ENCODE assay signal across 26 mouse cellular contexts in the genomic region with DNA sequence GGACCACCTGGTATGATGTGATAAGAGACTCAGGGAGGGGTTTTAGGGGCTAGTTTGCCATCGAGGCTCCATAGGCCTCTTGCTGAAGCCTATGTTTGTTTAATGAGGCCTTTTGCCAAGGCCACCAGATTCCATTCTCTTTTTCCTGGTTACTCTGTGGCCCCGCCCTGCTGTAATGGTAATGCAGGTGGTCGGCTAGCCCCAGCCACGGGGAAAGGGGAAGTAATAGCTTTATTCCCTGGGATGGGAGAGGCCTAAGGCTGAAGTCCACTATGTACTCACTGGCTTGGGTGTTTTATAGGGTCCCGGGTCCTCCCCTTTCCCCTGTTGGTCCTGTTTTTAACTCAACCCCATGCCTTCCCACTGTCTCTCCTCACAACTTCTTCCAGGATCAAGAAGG. TPM values are rescaled to one million over a fixed set of nuclear protein-coding genes. Genes with fewer than 3 reads are reported as not detected.
DNase-seq lines count a peak whose midpoint lies in the region; ATAC-seq and TF ChIP-seq lines count a peak whose summit lies in the region.
"Had no signal": no experiment of that assay in that cellular context is flagged by ENCODE, and none has a peak within 500 bp of the region (broad histone marks: within the 10 kb centered on the region; RNA-seq: fewer than 3 reads in every experiment).

No protein-coding gene starts in this region.

- no peaks in the 10 kb centered on the region for H3K27me3 ChIP-seq in lung, embryonic 15.5 days
- H3K27me3 ChIP-seq in intestine, embryonic 14.5 days (replicated peaks; ENCODE audit: control insufficient read depth, insufficient read depth, low read length): no peaks in the 10 kb centered on the region
- no peaks in the 10 kb centered on the region for H3K27me3 ChIP-seq in intestine, embryonic 15.5 days (replicated peaks)
- H3K27me3 ChIP-seq in kidney, embryonic 15.5 days: no peaks in the 10 kb centered on the region
- H3K27me3 ChIP-seq: embryonic facial prominence, embryonic 13.5 days; forebrain, embryonic 12.5 days; forebrain, embryonic 15.5 days; heart, embryonic 13.5 days; hindbrain, embryonic 15.5 days had no signal

- no peak for ATAC-seq in lung, embryonic 15.5 days (ENCODE audit: borderline replicate concordance, extremely low read depth, low FRiP score, low TSS enrichment)
- no peak; the same call in 1 of the 2 replicates for ATAC-seq in intestine, embryonic 14.5 days (replicated peaks; ENCODE audit: low FRiP score, low TSS enrichment, low read depth)
- ATAC-seq in intestine, embryonic 15.5 days: peak; percentile 85
- no peak for ATAC-seq in kidney, embryonic 15.5 days (replicated peaks; ENCODE audit: low FRiP score)
- ATAC-seq: CD4-positive, CD25-positive, alpha-beta regulatory T cell, adult 4 months; forebrain, embryonic 15.5 days had no signal

- peak overlapping the region; percentile 37; the same call in 1 of the 2 replicates for H3K27ac ChIP-seq in lung, embryonic 15.5 days
- H3K27ac ChIP-seq in intestine, embryonic 14.5 days (ENCODE audit: low read depth): no peak overlapping the region
- H3K27ac ChIP-seq in intestine, embryonic 15.5 days: no peak overlapping the region
- no peak overlapping the region for H3K27ac ChIP-seq in kidney, embryonic 15.5 days
- H3K27ac ChIP-seq: embryonic facial prominence, embryonic 10.5 days; embryonic facial prominence, embryonic 13.5 days; forebrain, embryonic 12.5 days; forebrain, embryonic 15.5 days; heart, adult 2 months; heart, embryonic 10.5 days; heart, embryonic 13.5 days; hindbrain, embryonic 15.5 days had no signal

- H3K9ac ChIP-seq in lung, embryonic 15.5 days: no peak overlapping the region
- H3K9ac ChIP-seq in intestine, embryonic 14.5 days (ENCODE audit: low read length): no peak overlapping the region
- H3K9ac ChIP-seq in intestine, embryonic 15.5 days: no peak overlapping the region
- no peak overlapping the region for H3K9ac ChIP-seq in kidney, embryonic 15.5 days
- H3K9ac ChIP-seq: embryonic facial prominence, embryonic 13.5 days; forebrain, embryonic 12.5 days; forebrain, embryonic 15.5 days; heart, embryonic 13.5 days; hindbrain, embryonic 15.5 days had no signal

- no peak for DNase-seq in lung, adult 2 months
- DNase-seq in intestine, embryonic 14.5 days (ENCODE audit: low spot score): peak; percentile 52
- peak; percentile 34 for DNase-seq in lung, postnatal 10 days
- no peak for DNase-seq in heart, adult 11 months
- DNase-seq: adrenal gland, adult 2 months; adrenal gland, postnatal 14 days; cerebellum, adult 11 months; cerebellum, adult 9-11 months; embryo, embryonic 11 days; gastrocnemius, postnatal 25 days; heart, postnatal 14 days; heart, postnatal 4 days had no signal

- no peak overlapping the region for H3K4me2 ChIP-seq in lung, embryonic 15.5 days
- no peak overlapping the region for H3K4me2 ChIP-seq in intestine, embryonic 14.5 days (ENCODE audit: low read length)
- H3K4me2 ChIP-seq in intestine, embryonic 15.5 days (replicated peaks): no peak overlapping the region
- H3K4me2 ChIP-seq in kidney, embryonic 15.5 days: no peak overlapping the region
- H3K4me2 ChIP-seq: embryonic facial prominence, embryonic 13.5 days; forebrain, embryonic 12.5 days; forebrain, embryonic 15.5 days; heart, embryonic 13.5 days; hindbrain, embryonic 15.5 days had no signal

- H3K4me3 ChIP-seq in lung, embryonic 15.5 days: no peak overlapping the region
- no peak overlapping the region for H3K4me3 ChIP-seq in lung, adult 2 months (replicated peaks; ENCODE audit: extremely low read depth, low read depth, low read length)
- H3K4me3 ChIP-seq in intestine, embryonic 14.5 days (ENCODE audit: low read depth, low read length): no peak overlapping the region
- no peak overlapping the region for H3K4me3 ChIP-seq in intestine, embryonic 15.5 days (replicated peaks)
- no peak overlapping the region for H3K4me3 ChIP-seq in kidney, embryonic 15.5 days (replicated peaks)
- H3K4me3 ChIP-seq: embryonic facial prominence, embryonic 10.5 days; embryonic facial prominence, embryonic 13.5 days; erythroblast, embryonic 14.5 days; forebrain, embryonic 12.5 days; forebrain, embryonic 15.5 days; heart, adult 2 months; heart, embryonic 10.5 days; heart, embryonic 13.5 days; hindbrain, embryonic 15.5 days had no signal

- no peaks in the 10 kb centered on the region for H3K36me3 ChIP-seq in lung, embryonic 15.5 days
- H3K36me3 ChIP-seq in intestine, embryonic 14.5 days (ENCODE audit: control insufficient read depth, insufficient read depth, low read length): no peaks in the 10 kb centered on the region
- H3K36me3 ChIP-seq in intestine, embryonic 15.5 days: no peaks in the 10 kb centered on the region
- H3K36me3 ChIP-seq in kidney, embryonic 15.5 days: no peaks in the 10 kb centered on the region
- H3K36me3 ChIP-seq: embryonic facial prominence, embryonic 10.5 days; embryonic facial prominence, embryonic 13.5 days; forebrain, embryonic 12.5 days; forebrain, embryonic 15.5 days; heart, embryonic 10.5 days; heart, embryonic 13.5 days; hindbrain, embryonic 15.5 days had no signal

- no peaks in the 10 kb centered on the region for H3K9me3 ChIP-seq in lung, embryonic 15.5 days
- H3K9me3 ChIP-seq in intestine, embryonic 14.5 days (ENCODE audit: control insufficient read depth, low read length): no peaks in the 10 kb centered on the region
- H3K9me3 ChIP-seq in intestine, embryonic 15.5 days: no peaks in the 10 kb centered on the region
- H3K9me3 ChIP-seq in kidney, embryonic 15.5 days (replicated peaks): no peaks in the 10 kb centered on the region
- H3K9me3 ChIP-seq: embryonic facial prominence, embryonic 10.5 days; embryonic facial prominence, embryonic 13.5 days; forebrain, embryonic 12.5 days; forebrain, embryonic 15.5 days; heart, embryonic 10.5 days; heart, embryonic 13.5 days; hindbrain, embryonic 15.5 days had no signal

- TF ChIP-seq POLR2A in lung, adult 2 months (IDR thresholded peaks at IDR 0.05; ENCODE audit: borderline replicate concordance, extremely low read depth, low read depth, low read length): no peak

- H3K4me1 ChIP-seq in lung, embryonic 15.5 days: peaks cover 10% of the 10 kb centered on the region
- peaks cover 15% of the 10 kb centered on the region for H3K4me1 ChIP-seq in lung, adult 2 months (ENCODE audit: control insufficient read depth, insufficient read depth, low read length)
- no peaks in the 10 kb centered on the region for H3K4me1 ChIP-seq in intestine, embryonic 14.5 days (replicated peaks; ENCODE audit: control insufficient read depth, insufficient read depth, low read length)
- H3K4me1 ChIP-seq in intestine, embryonic 15.5 days (replicated peaks): no peaks in the 10 kb centered on the region
- H3K4me1 ChIP-seq in kidney, embryonic 15.5 days: no peaks in the 10 kb centered on the region
- H3K4me1 ChIP-seq: embryonic facial prominence, embryonic 10.5 days; embryonic facial prominence, embryonic 13.5 days; forebrain, embryonic 12.5 days; forebrain, embryonic 15.5 days; hindbrain, embryonic 15.5 days had no signal

- 40% methylated on average over 5 of the region's 5 CpGs for whole genome bisulfite sequencing in lung, embryonic 15.5 days
- 40% methylated on average over 5 of the region's 5 CpGs for WGBS in lung, adult 2 months
- 68% methylated on average over 5 of the region's 5 CpGs for WGBS in intestine, embryonic 14.5 days
- WGBS in intestine, embryonic 15.5 days: 61% methylated on average over 5 of the region's 5 CpGs
- WGBS in kidney, embryonic 15.5 days: 68% methylated on average over 5 of the region's 5 CpGs

- TF ChIP-seq CTCF in lung, adult 2 months (IDR thresholded peaks at IDR 0.05; ENCODE audit: insufficient read depth, low read length): no peak

RNA-seq across cellular contexts. Expression of gene Rasgef1a, which starts 25.6 kb away (rescaled TPM):
- 3.0 and 4.4 TPM in 2 replicates for polyA plus RNA-seq in lung, embryonic 15.5 days (2015; fragmentation: Nextera tagmentation; extraction: Ambion mirVana)
- polyA plus RNA-seq in lung, adult 2 months (2012; rRNA removed): 50.3 and 57.1 TPM in 2 replicates
- 0.05 TPM in 1 of 2 replicates, not detected in the other for polyA plus RNA-seq in intestine, embryonic 14.5 days (2014; fragmentation: Nextera tagmentation; extraction: Ambion mirVana)
- 0.13 and 0.33 TPM in 2 replicates for polyA plus RNA-seq in intestine, embryonic 15.5 days (2015; fragmentation: Nextera tagmentation; extraction: Ambion mirVana)
- 0.76 and 1.0 TPM in 2 replicates for polyA plus RNA-seq in kidney, embryonic 15.5 days (2015; fragmentation: Nextera tagmentation; extraction: Ambion mirVana)
- polyA plus RNA-seq: erythroblast, embryonic 14.5 days; hindbrain, embryonic 11.5 days had no signal

Comparison
In these comparisons a context has a peak if more than half of its experiments do, and no peak if none do; other contexts are left out.
1. DNase-seq: peak in intestine, embryonic 14.5 days (single experiment) and lung, postnatal 10 days (single experiment); none in lung, adult 2 months (single experiment) and heart, adult 11 months (single experiment).